Mouse (Mus musculus) layer of hippocampus, adult 11-12 months (tissue): ENCODE data around the gene Tnfaip8l1.
A peak's percentile ranks its signal among the peaks of the same experiment; 100 is the strongest.

Experiments used
- DNase-seq: peaks from one replicate; pipeline ENCODE4 v3.0.0; 2022; ENCODE audit warnings: low spot score

The Tnfaip8l1 gene

DNA sequence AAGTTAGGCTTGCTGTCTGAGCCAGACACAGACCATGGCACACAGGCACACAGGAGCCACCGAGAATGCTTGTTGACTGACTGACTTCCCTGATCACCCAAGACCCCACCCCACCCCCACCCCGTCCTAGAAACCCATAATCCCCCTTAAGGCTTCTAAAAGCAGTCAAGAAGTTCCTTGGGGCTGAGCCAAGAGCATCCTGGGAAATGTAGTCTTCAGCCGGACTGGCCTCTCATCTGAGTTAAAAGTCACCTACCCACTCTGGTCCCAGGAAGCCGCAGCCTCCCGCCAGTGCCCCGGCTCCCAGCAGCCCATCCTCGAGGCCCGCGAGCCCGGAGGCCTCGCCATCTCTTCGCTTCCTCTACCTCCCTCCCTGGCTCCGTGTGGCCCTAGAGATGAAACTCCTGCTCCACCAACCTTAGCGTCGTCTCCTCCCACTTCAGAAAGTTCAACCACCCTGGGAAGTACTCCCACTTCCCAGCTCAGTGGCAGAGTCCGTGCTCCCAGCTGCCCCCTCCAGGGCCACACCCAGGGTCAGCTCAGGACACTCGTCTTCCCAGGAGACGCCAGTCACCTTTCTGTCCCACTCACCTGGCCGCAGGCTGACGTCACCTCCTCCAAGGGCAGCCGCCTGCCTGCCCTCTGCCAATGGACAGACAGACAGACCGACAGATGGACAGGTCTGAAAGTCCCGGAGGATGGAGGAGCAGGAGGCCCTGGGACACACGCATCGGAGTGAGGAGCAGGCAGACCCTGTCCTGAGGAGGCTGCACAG lies 24.3 kb upstream of the Tnfaip8l1 start:
- no peak for DNase-seq

DNA sequence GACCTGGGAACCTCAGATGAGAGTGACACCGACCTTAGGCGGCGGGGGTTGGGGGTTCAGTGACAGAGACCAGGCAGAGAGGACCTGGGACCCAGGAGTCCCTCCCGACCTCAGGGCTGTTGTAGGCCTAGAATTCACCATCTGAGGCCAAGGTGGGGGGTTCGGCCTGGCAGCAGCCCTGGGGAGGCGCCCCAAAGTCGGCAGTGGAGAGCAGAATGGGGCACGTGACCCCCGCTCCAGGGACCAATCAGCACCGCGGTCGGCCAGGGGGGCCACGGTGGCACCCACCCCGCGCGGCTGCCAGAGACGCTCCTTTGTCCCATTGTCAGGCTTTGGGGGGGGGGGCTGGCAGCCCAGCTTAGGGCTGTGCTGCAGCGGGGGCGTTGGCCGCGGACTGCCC lies 22.9 kb upstream of the Tnfaip8l1 start:
- peak; percentile 53 for DNase-seq

DNA sequence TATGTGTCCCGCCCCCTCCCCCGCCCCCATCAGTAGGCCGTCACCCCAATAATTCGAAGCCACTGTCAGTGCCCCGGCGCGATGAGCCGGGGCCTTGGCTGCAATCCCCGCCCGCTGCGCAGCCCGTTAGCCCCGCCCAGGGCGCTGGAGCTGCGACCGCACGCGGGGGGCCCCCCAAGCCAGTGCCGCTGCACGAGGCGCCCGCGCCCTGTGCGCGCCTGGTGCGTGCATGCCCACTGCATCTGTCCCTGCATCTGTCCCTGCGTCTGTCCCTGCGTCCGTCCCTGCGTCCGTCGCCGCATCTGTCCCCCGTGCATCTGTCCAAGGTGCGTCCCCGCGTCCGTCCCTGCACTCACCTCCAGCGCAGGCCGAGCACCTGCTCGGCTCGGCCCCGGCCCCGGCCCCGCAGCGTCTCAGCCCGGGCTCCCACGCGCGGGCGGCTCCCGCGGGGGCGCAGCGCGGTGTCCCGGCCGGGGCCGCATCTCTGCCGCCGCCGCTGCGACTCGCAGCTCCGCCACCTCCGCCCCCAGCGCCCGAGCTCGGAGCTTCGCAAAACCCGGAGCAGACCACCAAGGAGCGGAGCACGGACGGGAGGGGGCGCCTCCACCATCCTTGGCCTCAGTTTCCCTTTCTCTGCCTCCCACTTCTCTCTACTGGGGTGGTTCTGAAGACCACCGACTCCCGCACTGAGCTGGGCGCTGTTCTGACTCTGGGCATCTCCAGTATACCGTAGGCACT lies 22.2 kb upstream of the Tnfaip8l1 start, which contains the start of gene Sema6b:
Gene Sema6b (minus strand): TSS at position 486 of the 738 bp plus-strand sequence.
- peak; percentile 68 for DNase-seq

DNA sequence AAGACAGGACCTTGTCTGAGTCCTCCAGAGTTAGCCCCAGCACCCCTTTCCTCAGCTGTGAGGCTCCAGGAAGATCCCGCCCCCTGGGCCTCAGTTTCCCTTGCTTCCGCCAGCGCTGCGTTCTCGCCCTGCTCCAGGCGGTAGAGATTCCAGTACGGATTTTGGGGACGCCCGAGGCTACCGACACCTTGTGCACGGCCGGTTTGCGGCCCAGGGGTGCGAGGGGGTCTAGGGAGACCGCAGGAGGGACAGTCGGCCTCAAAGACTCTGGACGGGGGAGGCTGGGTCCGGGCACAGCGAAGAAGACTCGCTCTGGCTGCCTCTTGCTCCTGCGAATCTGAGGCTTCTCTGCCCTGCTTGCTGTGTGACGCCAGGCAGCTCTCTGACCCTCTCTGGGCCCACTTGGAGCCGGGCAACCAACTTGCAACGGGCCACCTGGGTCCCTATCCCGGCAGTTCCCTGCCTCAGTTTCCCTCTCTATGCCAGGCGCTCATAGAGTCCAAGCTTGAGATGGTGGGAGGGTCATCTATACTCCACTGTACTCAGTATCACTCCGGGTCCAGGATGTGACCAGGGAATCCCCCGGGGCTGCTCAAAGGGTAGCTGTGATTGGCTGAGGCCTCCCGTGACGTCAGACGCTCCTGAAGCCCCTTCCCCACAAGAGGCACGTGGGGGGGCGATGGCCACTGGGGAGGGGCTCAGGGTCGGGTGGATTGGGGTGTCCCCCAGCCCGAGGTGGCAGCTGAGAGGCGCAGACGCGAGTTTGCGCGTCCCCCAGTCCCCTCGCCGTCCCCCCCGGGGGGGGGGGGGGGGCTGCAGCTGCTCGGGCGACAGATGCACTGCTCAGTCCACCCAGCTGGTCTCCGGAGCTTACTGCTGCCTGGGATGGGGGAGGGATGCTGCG lies 20.3 kb upstream of the Tnfaip8l1 start:
- peak; percentile 63 for DNase-seq

DNA sequence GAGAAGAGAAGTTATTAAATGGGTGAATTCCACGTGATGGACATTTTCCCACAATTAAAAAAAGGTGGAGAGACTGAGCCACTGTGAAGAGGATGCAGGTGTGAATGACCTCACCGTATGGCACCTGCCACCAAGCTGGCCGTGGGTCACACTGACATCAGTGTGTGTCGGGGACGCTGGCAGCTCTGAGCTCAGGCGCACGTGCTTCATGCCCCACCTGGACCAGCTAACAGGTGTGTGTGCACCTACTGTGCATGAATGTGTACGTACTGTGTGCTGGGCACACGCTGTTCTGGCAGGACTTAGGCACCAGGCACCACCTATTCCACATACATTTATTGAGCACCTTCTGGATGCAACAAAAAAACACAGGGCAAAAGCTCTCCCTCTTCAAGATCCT lies 17.7 kb upstream of the Tnfaip8l1 start:
- DNase-seq: no peak

DNA sequence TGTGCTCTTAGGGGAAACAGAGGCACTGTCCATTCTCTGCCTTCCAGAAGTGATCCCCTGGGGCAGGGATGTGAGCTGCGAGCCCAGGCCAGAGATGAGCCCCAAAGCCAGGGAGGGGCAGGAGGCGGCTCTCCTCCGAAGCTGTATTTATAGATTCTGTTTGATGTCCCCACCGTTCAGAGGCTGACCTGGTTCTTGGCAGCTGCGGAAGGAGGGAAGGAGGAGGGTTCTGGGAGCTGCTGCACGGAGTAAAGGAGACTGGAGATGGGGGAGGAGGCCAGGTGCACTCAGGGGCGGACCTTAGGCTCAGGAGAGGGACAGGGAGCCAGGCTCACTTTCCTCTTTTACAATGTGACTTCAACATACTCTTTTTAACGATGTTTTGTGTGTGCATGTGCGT lies 16.1 kb upstream of the Tnfaip8l1 start:
- no peak for DNase-seq

DNA sequence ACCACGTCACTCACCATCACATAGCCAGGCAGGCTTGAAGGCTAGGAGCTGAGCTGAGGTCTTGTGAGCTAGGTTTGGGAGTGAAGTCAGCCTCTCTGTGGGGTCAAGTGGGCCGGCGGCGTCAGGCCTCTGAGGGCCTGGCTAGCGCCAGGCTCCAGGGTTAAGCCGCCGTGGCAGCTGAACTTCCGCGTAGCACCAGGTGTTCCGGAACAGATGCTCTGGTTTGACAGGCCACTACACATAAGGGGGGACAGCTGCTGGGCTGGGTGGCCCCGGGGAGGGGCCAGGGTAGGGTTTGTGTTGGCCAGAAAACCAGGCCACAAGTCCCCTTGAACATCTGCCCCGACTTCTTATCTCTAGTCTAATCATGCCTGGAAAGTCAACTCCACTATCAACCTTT lies 14.9 kb upstream of the Tnfaip8l1 start:
- no peak for DNase-seq

DNA sequence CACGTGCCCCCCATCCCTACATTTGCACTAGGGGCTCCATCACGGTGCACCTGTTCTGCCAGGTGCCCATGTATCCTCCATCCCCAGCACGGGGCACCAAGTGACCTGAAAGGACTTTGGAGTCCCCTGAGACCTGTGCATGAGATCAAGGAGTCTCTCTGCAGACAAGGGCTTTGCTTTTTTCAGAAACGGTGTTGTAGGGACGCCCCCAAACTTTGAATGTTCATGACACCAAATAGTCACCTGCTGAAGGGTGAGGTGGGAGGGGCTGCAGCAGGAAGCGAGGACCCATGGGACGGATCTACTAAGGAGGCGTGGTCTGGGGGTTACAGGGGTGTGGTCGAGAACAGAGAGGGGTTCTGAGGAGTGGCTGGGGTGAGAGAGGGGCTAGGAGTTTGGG lies 14.0 kb upstream of the Tnfaip8l1 start:
- DNase-seq: no peak

DNA sequence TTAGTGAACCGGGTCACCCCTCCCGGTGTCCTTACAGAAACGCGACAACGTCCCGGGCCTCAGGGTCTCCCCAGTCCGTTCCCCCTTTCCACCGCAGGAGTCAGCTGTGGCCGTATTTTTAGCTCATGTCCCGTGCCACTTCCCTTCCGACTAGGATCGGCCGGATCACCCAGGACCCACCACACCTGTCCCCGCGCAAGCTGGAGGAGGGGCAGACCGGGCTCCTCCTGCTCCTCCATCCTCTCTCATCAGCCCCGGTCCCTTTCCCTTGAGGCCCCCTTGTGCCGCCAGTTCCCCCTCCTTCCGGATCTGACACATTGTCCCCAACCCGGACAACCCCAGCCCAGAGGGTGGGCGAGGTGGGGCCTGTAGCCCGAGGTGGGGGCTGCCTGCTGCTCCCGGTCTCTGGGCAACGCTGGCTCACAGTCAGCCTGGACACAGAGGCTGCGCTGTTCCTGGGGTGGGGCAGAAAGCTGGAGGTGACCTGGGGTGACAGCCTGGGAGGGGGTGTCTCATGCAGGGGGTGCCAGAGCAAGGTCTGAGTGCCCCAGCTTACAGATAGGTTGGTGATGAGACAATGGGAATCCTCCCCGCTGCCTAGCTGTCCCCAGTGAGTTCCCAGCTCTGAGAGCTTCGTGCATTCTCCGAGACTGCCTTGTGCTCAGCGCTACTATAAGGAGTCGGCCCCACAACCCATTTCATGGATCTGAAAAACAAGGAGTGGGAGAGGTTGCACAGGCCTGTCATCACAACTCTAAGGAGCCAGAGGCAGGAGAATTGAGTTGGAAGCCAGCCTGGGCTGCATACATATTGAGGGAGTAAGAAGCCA lies 13.3 kb upstream of the Tnfaip8l1 start:
- no peak for DNase-seq

DNA sequence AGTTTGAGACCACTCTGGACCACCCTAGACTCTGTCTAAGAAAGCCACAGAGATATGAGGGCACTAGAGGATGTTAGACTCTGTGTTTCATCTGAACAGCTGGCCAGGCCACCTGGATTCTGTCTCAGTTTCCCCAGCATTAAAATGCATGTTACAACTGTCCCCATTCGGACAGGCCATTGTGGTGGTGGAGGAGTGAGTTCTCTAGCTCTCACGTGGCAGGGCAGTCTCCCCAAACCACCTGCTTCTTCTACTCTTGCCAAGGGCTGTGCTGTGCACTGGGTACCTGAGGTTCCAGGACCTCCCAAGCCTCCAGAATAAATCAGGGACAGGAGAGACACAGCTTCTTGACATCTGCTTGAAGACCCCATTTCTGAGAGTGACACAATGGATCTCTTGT lies 12.4 kb upstream of the Tnfaip8l1 start:
- DNase-seq: no peak

DNA sequence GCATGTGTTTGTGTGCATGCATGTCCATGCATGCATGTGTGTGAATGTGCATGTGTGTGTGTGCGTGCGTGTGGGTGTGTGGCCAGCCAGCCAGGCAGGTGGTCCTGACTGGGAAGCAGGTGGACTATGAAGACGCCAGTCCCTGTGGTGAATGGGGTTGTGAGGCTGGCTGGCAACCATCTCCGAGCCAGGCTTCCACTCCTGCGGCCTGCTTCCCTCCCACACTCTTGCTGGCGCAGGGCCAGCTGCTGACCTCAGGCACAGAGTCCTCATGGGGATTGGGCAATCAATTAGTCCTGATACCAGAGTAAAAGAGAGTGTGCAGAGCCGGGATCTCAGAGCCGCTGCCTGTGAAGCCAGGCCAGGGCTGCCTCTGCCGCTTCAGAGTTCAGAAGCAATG lies 8.6 kb upstream of the Tnfaip8l1 start:
- DNase-seq: peak; percentile 63

DNA sequence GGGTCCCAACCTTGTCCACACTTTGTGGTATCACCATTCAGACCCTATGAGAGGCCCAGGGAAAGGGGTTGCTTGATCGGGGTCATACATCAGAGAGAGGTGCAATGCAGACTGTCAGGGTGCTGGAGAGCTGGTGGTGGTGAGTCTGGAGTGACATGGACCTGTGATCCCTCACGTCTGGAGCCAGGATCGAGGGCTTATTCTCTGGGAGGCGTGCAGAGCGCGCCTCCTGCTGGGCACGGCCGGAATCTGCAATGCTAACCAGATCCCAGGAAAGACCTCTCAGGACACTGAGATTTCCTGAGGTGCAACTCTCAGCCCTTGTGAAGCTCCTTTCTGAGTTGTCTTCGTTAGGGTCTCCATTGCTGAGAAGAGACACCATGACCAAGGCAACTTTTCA lies 2.5 kb upstream of the Tnfaip8l1 start:
- peak; percentile 71 for DNase-seq

DNA sequence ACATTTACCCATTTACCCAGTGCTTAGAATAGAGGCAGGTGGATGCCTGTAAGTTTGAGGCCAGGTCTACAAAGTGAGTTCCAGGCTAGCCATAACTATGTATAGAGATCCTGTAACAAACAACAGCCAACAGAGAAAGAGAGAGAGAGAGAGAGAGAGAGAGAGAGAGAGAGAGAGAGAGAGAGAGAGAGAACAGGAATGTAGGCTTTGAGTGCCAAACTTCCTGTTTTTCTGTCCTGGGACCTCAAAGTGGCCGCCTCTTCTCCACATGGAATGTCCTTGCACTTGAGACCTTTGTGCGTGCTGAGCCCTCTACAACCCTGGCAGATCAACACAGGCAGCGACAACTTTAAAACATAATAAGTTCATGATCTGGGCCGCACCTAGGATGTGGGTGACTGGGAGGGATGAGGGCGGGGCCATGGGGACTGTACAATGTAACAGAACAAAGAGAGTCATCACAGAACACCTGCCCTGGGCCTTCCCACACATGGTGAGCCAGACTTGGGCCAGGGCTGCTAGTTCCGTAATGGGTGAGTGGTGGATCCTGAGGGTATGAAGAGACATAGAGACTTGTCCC lies 1.3 kb downstream of the Tnfaip8l1 start:
- no peak for DNase-seq

DNA sequence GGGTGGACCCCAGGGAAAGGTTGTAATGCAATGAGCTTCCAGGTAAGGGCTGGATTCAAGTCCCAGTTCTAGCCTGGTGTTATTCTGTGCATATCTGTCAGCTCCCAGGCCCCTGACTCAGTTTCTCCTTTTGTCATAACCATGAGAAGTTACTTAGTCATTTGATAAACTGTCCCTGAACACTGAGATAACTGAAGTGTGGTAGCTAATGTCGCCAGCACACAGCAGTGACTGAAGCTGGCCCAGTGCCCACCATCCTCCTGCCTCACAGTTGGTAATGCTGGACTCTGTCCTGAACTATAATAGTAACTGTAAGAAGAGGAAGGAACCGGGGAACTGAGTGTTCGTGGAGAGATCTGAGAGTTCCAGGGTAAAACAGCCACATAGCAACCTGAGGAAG lies 2.2 kb downstream of the Tnfaip8l1 start:
- DNase-seq: no peak

DNA sequence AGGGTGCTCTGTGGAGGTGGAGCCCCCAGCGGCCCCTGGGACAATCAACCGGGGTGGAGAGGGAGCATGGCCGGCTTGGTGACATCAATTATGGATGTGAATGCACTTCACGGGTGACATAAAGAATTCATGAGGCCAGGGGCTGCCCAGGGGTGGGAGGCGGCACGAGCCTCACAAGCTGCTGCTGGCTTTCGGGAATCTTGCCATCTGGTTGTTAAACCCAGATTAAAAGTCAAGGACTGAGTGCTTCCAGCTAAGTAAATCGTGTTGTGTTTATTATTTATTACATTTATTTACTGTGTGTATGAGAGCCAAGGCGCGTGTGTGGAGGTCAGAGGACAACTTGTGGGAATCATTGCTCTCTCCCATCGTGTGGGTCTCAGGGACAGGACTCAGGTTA lies 3.4 kb downstream of the Tnfaip8l1 start:
- no peak for DNase-seq

DNA sequence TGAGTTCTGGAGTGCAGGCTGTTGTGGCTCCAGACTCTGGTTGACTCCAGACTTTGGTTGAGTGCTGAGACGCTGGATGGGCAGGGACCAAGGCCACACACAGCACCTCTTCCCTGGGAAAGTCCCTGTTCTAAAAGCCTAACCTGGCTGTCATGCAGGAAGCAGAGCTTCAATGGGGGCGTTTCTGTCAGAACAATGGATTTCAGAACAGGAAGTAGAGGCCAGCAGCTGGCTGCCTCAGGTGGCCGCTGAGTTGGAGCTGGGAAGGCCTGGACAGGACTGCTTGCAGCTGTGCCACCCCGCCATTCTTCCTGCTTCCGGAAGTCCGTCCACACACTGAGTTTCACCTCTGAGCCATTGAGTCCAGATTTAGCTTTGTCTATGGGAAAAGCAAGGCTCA lies 7.6 kb downstream of the Tnfaip8l1 start:
- no peak for DNase-seq

DNA sequence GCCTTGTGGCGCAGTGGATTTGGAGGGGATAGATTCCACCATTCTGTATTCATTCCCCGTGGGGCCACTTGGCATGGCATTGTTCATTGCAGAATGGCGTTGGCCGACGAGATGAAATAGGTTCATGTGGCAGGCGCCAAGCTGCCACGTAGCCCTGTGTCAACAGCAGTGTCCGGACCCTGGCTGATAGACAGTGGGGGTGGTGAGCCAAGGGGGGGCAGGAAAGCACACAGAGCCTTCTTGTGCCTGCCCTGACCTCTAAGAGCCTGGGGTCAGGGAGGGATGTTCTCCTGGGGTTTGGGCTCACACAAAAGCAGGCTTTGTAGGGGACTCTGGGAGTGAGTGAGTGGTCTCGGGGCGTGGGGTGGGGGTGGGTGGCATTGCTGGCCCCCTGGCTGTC lies 8.4 kb downstream of the Tnfaip8l1 start:
- DNase-seq: no peak

DNA sequence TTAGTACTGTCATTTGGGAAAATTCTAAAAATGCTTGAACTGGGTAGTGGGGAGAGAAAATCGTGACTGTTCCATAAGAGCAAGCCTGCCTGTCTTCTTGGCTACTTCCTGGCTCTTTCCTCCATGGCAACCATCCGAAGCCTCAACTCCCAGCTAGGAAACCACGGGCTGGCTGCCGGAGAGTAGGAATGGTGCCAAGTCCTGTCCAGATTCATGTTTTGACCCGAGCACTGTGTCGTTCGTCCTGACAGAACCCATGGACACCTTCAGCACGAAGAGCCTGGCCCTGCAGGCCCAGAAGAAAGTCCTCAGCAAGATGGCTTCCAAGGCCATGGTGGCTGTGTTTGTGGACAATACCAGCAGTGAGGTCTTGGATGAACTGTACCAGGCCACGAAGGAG lies 9.2 kb downstream of the Tnfaip8l1 start:
- no peak for DNase-seq

DNA sequence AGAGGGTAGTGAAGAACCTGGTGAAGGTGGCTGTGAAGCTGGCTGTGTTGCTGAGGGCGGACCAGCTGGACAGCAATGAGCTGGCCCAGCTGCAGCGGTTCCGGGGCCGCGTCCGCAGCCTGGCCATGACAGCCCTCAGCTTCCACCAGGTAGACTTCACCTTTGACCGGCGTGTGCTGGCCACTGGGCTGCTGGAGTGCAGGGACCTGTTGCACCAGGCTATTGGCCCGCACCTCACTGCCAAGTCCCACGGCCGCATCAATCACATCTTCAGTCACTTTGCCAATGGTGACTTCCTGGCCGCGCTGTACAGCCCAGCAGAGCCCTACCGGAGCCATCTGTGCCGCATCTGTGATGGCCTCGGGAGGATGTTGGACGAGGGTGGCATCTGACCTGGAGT lies 9.6 kb downstream of the Tnfaip8l1 start:
- no peak for DNase-seq

DNA sequence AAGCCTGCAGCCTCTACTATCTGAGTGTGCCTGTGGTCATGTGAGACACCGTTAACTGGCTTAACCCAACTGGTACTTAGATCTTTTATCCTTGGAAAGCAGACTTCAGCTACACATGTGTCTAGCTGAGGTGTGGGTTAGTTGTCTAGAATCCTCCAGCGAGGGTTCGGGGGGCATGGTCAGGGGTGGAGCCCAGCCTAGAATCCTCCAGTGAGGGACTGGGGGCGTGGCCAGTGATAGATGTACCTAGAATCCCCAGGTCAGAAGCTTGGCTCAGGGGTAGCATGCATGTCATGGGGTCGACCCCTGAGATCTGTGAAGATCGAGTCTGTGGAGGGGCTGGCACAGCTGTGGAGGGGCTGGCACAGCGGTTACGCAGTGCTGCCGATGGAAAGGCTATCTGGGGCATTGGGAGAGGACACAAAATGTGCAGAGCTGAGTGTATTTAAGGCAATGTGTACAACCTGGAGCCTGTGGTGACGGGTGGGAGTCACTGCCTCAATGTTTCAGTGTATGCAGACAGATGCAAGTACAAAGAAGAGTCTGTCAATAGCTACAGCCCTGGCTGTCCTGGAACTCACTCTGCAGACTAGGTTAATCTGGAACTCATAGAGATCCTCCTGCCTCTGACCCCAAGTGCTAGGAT lies 11.2 kb downstream of the Tnfaip8l1 start:
- DNase-seq: no peak

DNA sequence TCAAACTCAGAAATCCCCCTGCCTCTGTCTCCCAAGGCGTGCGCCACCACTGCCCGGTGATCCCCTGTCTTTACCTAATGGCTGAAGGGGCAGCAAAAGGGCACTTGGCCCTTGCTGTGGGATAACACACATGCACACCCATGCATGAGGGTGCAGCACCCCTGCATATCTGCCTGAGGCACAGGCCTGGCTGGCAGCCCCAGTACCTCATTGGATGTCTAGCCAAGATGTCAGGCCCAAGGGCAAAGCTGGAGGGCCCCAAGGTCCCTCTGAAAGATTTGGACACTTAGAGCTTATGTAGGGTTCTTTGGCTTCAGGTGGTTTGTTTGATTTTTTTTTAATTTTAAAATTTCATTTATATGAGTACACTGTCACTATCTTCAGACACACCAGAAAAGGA lies 13.1 kb downstream of the Tnfaip8l1 start:
- no peak for DNase-seq
